Mouse (Mus musculus) hindbrain, embryonic 10.5 days (tissue): ENCODE results near the gene Rapgefl1. TPM values are rescaled to one million over a fixed set of nuclear protein-coding genes. Genes with fewer than 3 reads are reported as not detected.

ENCODE experiments used
- DNase-seq: peaks from one replicate; pipeline ENCODE4 v3.0.0-alpha.2; 2017; ENCODE audit warnings: low spot score
- H3K27ac ChIP-seq: fragments of 300-500 bp; sonication (generic); 2 replicates; pipeline ENCODE4 v1.5.1; 2016; ENCODE audit warnings: mild to moderate bottlenecking, moderate library complexity
- H3K27me3 ChIP-seq: fragments of 300-500 bp; sonication (generic); 2 replicates; pipeline ENCODE4 v1.6.1; 2016; ENCODE audit warnings: mild to moderate bottlenecking; ENCODE audit not compliant: poor library complexity, insufficient read depth, severe bottlenecking
- H3K36me3 ChIP-seq: fragments of 300-500 bp; sonication (generic); 2 replicates; pipeline ENCODE4 v1.6.1; 2016; ENCODE audit warnings: mild to moderate bottlenecking, moderate library complexity
- H3K4me1 ChIP-seq: fragments of 300-500 bp; sonication (generic); replicated peaks from 2 replicates; pipeline ENCODE4 v1.6.1; 2016; ENCODE audit warnings: mild to moderate bottlenecking
- H3K4me3 ChIP-seq: fragments of 300-500 bp; sonication (generic); 2 replicates; pipeline ENCODE4 v1.5.1; 2016; ENCODE audit warnings: mild to moderate bottlenecking, moderate library complexity
- H3K9me3 ChIP-seq: fragments of 300-500 bp; sonication (generic); 2 replicates; pipeline ENCODE4 v1.6.1; 2016; ENCODE audit warnings: mild to moderate bottlenecking, moderate library complexity
- WGBS: fragments of 180-500 bp; shearing (Covaris S2); methylation state at CpG from one replicate; pipeline ENCODE4 v1.1.7; 2016; 5-methylcytosine and 5-hydroxymethylcytosine counted together
- polyA plus RNA-seq: library from polyadenylated mRNA; unstranded; fragments of >200 nt; fragmentation: Nextera tagmentation; extraction: Ambion mirVana; gene quantifications from 2 replicates; pipeline ENCODE4 v1.2.1, GENCODE M21; 2016

The Rapgefl1 gene
- polyA plus RNA-seq, 1 experiment from 2014 or later = 2.2 TPM

DNA sequence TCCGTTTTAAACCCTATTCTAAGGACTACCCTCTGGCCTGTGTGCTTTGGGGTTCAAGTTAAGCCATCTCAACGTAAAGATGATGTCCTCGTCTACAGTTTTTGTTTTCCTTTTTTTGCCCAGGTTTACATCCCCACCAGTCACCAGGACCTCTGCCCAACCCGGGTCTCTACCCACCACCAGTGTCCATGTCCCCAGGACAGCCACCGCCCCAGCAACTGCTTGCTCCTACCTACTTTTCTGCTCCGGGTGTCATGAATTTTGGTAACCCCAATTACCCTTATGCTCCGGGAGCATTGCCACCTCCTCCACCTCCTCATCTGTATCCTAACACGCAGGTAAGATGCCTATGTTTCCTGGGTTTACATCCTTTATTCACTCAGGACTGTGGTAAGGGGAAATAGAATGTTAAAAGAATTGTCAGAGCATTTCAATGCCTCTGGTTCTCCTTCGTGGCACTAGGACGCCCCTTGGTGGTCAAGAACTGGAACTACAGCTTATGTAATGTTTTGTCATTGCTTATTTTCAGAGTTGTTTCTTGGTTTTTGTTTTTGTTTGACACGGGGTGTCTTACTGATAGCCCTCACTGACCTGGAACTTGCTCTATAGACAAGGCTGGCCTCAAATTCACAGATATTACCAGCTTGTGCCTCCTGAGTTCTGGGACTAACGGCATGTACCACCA is 7.4 kb upstream of the Rapgefl1 start:
- WGBS = 78% methylated on average over 12 of the region's 12 CpGs
- H3K4me1 ChIP-seq = peaks cover 1% of the 10 kb centered on the region
- H3K4me3 ChIP-seq = no peak overlapping the region
- no peaks in the 10 kb centered on the region for H3K9me3 ChIP-seq
- no peak overlapping the region for H3K27ac ChIP-seq
- no peak for DNase-seq
- no peaks in the 10 kb centered on the region for H3K27me3 ChIP-seq
- peaks cover 100% of the 10 kb centered on the region for H3K36me3 ChIP-seq

DNA sequence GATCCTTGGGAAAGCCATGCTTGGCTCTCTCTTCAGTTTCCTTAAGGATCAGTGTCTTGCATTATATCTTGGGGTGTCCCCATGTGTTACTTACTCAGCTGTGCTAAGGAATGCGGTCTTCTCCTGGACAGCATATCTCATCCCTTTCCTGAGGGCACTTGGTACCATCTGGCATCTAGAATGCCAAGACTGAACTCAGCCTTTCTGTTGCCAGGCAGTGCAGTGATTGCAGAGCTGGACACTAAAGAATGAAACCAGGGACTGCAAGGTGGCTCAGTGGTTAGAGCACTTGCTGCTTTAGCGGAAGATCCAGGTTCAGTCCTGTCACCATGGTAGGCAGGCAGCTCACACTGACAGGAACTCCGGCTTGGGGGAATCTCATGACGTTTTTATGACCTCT is 6.7 kb upstream of the Rapgefl1 start:
- Histone ChIP-seq H3K27me3 (0 out of 2 replicates have a peak, but pooled peaks cover 1% of the 10 kb centered on the region), H3K4me3 (no peak overlapping the region), H3K9me3 (no peaks in the 10 kb centered on the region), H3K36me3 (peaks cover 100% of the 10 kb centered on the region), H3K27ac (no peak overlapping the region), H3K4me1 (peaks cover 7% of the 10 kb centered on the region)
- WGBS = 78% methylated on average over 4 of the region's 4 CpGs
- no peak for DNase-seq

DNA sequence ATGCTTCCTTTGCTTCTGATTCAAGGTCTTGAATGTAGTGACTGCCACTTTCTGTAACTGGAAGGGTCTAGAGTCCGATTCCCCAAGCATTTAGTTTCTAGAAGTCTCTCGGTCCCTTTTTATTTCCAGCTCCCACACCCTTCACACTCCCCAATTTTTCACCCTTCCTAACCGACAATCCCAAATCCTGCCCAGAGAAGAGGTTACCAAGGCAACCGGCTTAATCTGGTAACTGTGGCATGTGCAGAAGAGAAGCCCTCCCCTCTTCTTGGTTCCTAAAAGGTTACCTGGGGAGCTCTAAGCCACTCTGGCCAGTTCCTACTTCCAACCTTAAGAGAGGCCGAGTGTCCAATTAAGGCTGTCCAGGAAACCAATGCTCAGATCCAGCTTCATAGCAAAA is 1.3 kb upstream of the Rapgefl1 start:
- no peak for DNase-seq
- peaks cover 46% of the 10 kb centered on the region for H3K27me3 ChIP-seq
- no peak overlapping the region for H3K4me3 ChIP-seq
- peaks cover 49% of the 10 kb centered on the region for H3K36me3 ChIP-seq
- H3K9me3 ChIP-seq = no peaks in the 10 kb centered on the region
- H3K4me1 ChIP-seq = peaks cover 44% of the 10 kb centered on the region
- H3K27ac ChIP-seq = no peak overlapping the region
- WGBS = 49% methylated on average over 5 of the region's 5 CpGs

DNA sequence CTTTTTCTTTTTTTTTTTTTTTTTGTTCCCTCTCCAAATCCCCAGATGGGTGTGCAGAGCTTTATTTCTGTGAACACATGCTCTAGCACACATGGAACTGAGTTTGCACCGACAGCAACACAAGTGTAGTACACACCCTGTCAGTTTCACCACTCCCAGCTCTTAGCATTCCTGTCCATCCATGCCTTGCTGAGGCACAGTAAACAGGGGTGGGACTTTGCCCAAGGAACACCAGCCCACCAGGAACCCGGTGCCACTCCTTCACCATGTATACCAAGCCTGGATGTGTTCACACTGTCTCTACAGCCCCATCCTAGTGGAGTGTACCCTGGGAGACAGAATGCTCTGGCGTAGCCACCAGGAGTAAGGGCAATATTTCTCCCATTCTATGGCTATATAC is 860 bp upstream of the Rapgefl1 start:
- peaks cover 45% of the 10 kb centered on the region for H3K36me3 ChIP-seq
- no peak overlapping the region for H3K4me3 ChIP-seq
- H3K9me3 ChIP-seq = no peaks in the 10 kb centered on the region
- H3K4me1 ChIP-seq = peaks cover 44% of the 10 kb centered on the region
- 71% methylated on average over 3 of the region's 3 CpGs for WGBS
- H3K27ac ChIP-seq = no peak overlapping the region
- H3K27me3 ChIP-seq = peaks cover 50% of the 10 kb centered on the region
- DNase-seq = no peak

DNA sequence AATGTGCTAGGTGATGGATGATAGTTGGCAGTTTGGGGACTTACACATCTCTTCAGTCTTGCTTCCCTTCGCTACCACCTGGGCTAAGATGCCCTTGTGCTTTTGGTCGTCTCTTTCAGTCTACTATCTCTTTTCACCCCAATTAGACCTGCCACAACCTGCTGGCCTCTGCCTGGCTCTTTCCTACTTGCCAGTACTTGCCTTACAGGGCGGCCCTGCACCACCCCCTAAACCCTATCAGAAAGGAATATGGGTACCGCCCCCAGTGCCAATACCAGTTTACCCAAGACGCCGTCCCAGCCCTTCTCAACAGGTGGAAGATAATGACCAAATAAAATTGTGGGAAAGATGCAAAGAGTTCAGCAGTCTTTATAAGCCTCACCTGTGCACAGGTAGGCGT is 457 bp upstream of the Rapgefl1 start:
- no peaks in the 10 kb centered on the region for H3K9me3 ChIP-seq
- H3K4me3 ChIP-seq = peak overlapping the region; percentile 74
- no peak overlapping the region for H3K27ac ChIP-seq
- 28% methylated on average over 7 of the region's 7 CpGs for WGBS
- peaks cover 41% of the 10 kb centered on the region for H3K36me3 ChIP-seq
- peaks cover 50% of the 10 kb centered on the region for H3K27me3 ChIP-seq
- no peak for DNase-seq
- peaks cover 44% of the 10 kb centered on the region for H3K4me1 ChIP-seq

DNA sequence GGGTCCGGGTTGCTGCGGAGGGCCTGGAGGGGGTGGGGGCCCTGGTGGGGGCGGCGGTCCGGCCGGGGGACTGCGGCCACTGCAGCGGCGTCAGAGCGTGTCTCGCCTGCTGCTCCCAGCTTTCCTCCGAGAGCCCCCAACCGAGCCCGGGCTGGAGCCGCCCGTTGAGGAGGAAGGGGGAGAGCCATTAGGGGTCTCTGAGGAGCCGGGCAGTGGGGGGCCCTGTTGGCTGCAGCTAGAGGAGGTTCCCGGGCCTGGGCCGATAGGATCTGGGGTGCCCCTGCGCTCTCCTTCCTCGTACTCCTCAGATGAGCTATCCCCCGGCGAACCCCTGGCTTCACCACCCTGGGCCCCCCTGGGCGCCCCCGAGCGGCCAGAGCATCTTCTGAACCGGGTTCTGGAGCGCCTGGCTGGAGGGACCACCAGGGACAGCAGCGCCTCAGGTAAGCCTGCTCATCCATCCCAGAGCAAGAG is 683 bp downstream of the Rapgefl1 start:
- Histone ChIP-seq H3K27me3 (peaks cover 50% of the 10 kb centered on the region), H3K27ac (peak overlapping the region; percentile 81), H3K4me3 (peak overlapping the region; percentile 74), H3K9me3 (no peaks in the 10 kb centered on the region), H3K4me1 (peaks cover 44% of the 10 kb centered on the region), H3K36me3 (peaks cover 29% of the 10 kb centered on the region)
- peak; percentile 36 for DNase-seq
- WGBS = under 1% methylated on average over 29 of the region's 29 CpGs

DNA sequence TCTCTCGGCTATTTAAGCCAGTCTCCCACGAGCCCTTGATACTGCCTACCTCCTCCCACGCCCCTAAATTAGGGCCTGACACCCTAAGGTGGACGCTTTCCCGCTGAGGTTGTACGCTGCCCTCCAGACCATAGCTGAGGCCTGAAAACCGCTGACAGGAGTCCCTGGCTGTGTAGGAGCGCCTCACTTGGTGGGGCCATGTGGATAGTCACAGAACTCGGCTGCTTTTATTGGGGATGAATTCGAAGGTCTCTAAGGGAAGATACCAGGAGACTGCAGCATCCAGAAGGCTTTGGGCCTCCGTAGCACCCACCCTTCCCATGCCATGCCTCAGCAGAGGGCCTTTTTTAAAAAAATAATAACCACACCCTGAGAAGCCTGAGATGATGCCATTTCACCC is 1.3 kb downstream of the Rapgefl1 start:
- Histone ChIP-seq H3K4me3 (peak overlapping the region; percentile 74), H3K27me3 (peaks cover 50% of the 10 kb centered on the region), H3K9me3 (no peaks in the 10 kb centered on the region), H3K4me1 (peaks cover 44% of the 10 kb centered on the region), H3K36me3 (peaks cover 23% of the 10 kb centered on the region), H3K27ac (no peak overlapping the region)
- WGBS = 48% methylated on average over 11 of the region's 11 CpGs
- no peak for DNase-seq

DNA sequence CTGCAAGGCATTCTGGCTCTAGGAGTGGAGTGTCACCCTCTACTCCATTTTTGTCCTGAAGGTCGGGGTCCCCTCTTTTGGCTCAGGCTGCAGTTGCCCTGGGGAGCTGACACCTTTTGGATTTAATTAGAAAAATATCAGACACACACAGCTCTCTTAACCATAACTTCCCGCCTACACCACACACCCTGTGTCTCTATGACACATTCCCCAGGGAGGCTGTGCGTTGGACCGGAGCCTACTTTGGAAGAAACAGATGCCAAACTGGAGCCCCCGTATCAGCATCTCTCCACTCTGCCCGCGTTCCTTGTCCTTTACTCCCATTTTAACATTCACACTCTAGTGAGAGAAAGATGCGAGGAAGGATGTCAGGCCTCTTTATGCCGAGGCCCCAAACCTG is 1.9 kb downstream of the Rapgefl1 start:
- WGBS = 82% methylated on average over 9 of the region's 9 CpGs
- peaks cover 44% of the 10 kb centered on the region for H3K4me1 ChIP-seq

DNA sequence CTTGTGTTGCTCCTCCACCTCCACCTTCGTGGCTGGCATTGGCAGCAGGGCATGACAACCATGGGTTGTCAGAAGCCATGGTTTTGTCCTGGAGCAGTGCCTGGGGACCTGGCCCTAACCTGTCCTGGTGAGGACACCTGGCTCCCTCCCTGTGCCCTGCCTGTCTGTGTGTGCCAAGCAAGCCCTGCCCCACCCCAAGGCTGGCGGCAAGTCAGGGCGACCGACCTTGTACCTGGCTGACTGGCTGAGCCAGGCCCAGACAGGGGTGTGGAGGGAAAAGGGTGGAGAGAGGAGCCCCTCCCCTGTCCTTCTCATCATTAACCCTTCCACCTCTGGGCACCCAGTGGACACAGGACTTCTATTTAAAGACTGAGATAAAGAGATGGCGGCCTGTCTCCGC is 2.8 kb downstream of the Rapgefl1 start:
- H3K36me3 ChIP-seq = peaks cover 8% of the 10 kb centered on the region
- H3K27ac ChIP-seq = 0 out of 2 replicates have a peak overlapping the region, but pooled peaks have one; percentile 16
- peaks cover 42% of the 10 kb centered on the region for H3K4me1 ChIP-seq
- H3K27me3 ChIP-seq = peaks cover 50% of the 10 kb centered on the region
- H3K4me3 ChIP-seq = no peak overlapping the region
- DNase-seq = no peak
- WGBS = 54% methylated on average over 6 of the region's 6 CpGs
- H3K9me3 ChIP-seq = no peaks in the 10 kb centered on the region

More for the DNA sequence above, 1.9 kb downstream of the Rapgefl1 start:
- Histone ChIP-seq H3K27me3 (peaks cover 50% of the 10 kb centered on the region), H3K27ac (no peak overlapping the region), H3K4me3 (no peak overlapping the region), H3K36me3 (peaks cover 17% of the 10 kb centered on the region), H3K9me3 (no peaks in the 10 kb centered on the region)
- DNase-seq = no peak

DNA sequence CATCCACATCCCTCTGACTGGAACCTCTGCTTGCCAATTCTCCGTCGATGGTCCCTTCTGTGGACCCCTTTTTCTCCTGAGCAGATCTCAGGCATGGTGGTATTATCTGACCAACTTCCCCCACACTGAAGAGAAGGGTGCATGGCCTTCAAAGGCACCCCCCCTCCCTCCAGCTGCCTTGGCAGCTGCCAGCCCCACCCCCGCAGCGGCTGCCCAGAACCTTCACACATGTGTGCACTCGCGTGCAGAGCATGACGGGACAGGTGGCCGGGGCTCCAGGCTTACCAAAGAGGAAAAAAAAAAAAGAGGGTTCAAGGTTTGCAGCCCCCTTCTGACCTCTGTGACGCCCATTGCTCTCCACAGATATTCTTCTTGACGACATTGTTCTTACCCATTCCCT is 3.3 kb downstream of the Rapgefl1 start:
- peaks cover 3% of the 10 kb centered on the region for H3K36me3 ChIP-seq
- no peak overlapping the region for H3K4me3 ChIP-seq
- H3K27me3 ChIP-seq = peaks cover 48% of the 10 kb centered on the region
- no peaks in the 10 kb centered on the region for H3K9me3 ChIP-seq
- no peak overlapping the region for H3K27ac ChIP-seq
- no peak for DNase-seq
- 76% methylated on average over 10 of the region's 10 CpGs for WGBS
- peaks cover 37% of the 10 kb centered on the region for H3K4me1 ChIP-seq

DNA sequence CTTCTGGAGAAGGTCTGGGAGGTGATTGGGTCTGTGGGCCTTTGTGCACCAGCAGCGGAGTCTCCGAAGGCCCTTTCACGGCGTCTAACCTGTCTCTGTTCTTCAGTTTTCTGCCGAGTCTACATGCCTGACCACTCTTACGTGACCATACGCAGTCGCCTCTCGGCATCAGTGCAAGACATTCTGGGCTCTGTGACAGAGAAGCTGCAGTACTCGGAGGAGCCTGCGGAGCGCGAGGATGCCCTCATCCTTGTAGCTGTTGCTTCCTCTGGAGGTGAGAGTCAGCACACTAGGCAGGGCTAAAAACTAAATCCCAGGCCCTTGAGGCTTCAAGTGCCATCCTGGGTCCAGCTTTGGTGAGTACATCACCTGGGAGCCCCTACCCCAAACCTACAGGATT is 9.4 kb downstream of the Rapgefl1 start:
- H3K4me1 ChIP-seq = peaks cover 29% of the 10 kb centered on the region
- WGBS = 55% methylated on average over 13 of the region's 13 CpGs

DNA sequence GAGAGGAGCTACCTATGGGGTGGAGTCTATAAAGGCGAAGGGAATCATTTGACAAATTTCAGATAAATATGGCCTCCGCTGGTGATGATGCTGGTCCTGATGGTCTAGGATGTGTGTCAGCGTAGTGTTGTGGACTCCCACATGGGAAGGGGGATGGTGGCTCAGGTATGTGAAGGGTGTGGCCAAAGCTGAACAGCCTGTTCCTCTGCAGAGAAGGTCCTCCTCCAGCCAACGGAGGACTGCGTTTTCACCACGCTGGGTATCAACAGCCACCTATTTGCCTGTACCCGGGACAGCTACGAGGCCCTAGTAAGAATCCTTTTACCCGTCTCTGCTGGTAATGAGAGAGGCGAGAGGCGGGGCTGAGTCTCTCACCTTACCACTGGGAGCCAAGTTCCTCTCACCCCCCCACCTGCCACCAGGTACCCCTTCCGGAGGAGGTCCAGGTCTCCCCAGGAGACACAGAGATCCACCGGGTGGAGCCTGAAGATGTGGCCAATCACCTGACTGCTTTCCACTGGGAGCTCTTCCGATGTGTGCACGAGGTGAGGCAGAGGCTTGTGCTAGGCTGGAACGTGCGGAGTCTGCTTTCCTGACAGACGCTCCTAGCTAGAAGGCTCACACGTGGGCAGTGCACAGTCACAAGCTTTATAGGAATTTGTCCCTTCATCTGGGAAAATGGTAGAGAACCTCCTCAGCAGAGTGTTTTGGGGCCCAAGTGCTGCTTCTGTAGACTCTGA is 10.4 kb downstream of the Rapgefl1 start:
- H3K27me3 ChIP-seq = peaks cover 36% of the 10 kb centered on the region
- no peaks in the 10 kb centered on the region for H3K36me3 ChIP-seq
- H3K4me1 ChIP-seq = peaks cover 32% of the 10 kb centered on the region
- no peak for DNase-seq
- WGBS = 61% methylated on average over 19 of the region's 19 CpGs
- H3K27ac ChIP-seq = no peak overlapping the region
- H3K9me3 ChIP-seq = no peaks in the 10 kb centered on the region
- H3K4me3 ChIP-seq = no peak overlapping the region

More for the DNA sequence above, 9.4 kb downstream of the Rapgefl1 start:
- Histone ChIP-seq H3K4me3 (no peak overlapping the region), H3K27me3 (peaks cover 26% of the 10 kb centered on the region), H3K9me3 (no peaks in the 10 kb centered on the region), H3K27ac (peak overlapping the region; percentile 50), H3K36me3 (no peaks in the 10 kb centered on the region)
- no peak for DNase-seq

DNA sequence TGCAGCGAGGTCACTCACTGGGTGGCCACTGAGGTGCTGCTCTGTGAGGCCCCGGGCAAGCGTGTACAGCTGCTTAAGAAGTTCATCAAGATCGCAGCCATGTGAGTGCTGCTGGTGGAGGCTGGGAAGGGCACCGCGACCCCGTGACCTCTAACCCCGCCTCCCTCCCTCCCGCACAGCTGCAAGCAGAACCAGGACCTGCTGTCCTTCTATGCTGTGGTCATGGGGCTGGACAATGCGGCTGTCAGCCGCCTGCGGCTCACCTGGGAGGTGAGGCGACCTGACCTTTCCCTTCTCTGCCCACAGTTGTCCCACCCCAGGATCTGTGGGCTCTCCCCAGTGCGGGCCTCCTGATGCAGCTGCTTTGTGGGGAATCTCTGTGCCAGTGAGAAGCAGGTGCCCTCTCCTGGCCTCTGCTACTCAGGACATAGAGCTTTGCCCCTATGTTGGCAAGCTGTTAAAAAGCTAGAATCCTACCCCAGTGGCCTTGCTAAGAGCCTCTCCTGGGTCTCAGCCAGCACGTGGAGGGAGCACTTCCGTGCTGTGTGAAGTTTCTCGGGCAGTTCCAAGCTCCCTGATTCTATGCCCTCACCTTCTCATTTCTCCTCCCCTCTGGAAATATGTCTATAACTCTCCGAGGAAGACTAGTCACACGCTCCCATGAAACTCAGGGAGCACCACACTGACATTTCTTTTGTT is 12.8 kb downstream of the Rapgefl1 start:
- Histone ChIP-seq H3K27me3 (peaks cover 41% of the 10 kb centered on the region), H3K4me3 (peak overlapping the region; percentile 30), H3K36me3 (no peaks in the 10 kb centered on the region), H3K9me3 (no peaks in the 10 kb centered on the region), H3K4me1 (peaks cover 45% of the 10 kb centered on the region), H3K27ac (peak overlapping the region; percentile 77)
- 7% methylated on average over 19 of the region's 19 CpGs for WGBS
- DNase-seq = peak; percentile 61
